Mouse (Mus musculus) limb, embryonic 14.5 days (tissue): ENCODE results near the gene Plagl2. TPM values are rescaled to one million over a fixed set of nuclear protein-coding genes. Genes with fewer than 3 reads are reported as not detected.

Source experiments
- ATAC-seq: fragments of 200-750 bp; cut with Nextera tagmentation; 2 replicates; pipeline ENCODE4 v1.8.0; 2017; ENCODE audit warnings: low read depth, moderate number of reproducible peaks, moderate TSS enrichment; ENCODE audit not compliant: low FRiP score
- DNase-seq: peaks from one replicate; pipeline ENCODE4 v3.0.0-alpha.2; 2015; ENCODE audit warnings: low spot score
- H3K27ac ChIP-seq: fragments of 300-500 bp; sonication (generic); replicated peaks from 2 replicates; pipeline ENCODE4 v1.5.1; 2014; ENCODE audit warnings: low read depth, mild to moderate bottlenecking, low read length, moderate library complexity, mixed read lengths
- H3K27me3 ChIP-seq: fragments of 300-500 bp; sonication (generic); 2 replicates; pipeline ENCODE4 v1.6.1; 2014; ENCODE audit warnings: low read length, mixed read lengths; ENCODE audit not compliant: control insufficient read depth, insufficient read depth
- H3K36me3 ChIP-seq: fragments of 300-500 bp; sonication (generic); 2 replicates; pipeline ENCODE4 v1.6.1; 2014; ENCODE audit warnings: mild to moderate bottlenecking, low read length, moderate library complexity, mixed read lengths; ENCODE audit not compliant: control insufficient read depth, insufficient read depth
- H3K4me1 ChIP-seq: fragments of 300-500 bp; sonication (generic); 2 replicates; pipeline ENCODE4 v1.6.1; 2014; ENCODE audit warnings: antibody characterized with exemption, low read length, mixed read lengths; ENCODE audit not compliant: control insufficient read depth, insufficient read depth
- H3K4me2 ChIP-seq: fragments of 300-500 bp; sonication (generic); replicated peaks from 2 replicates; pipeline ENCODE4 v1.6.1; 2014; ENCODE audit warnings: low read depth, mild to moderate bottlenecking, low read length, moderate library complexity; ENCODE audit not compliant: severe bottlenecking
- H3K4me3 ChIP-seq: fragments of 300-500 bp; sonication (generic); replicated peaks from 2 replicates; pipeline ENCODE4 v1.5.1; 2014; ENCODE audit warnings: low read length
- H3K9ac ChIP-seq: fragments of 300-500 bp; sonication (generic); 2 replicates; pipeline ENCODE4 v1.6.1; 2014; ENCODE audit warnings: mild to moderate bottlenecking, low read depth, low read length, moderate library complexity; ENCODE audit not compliant: severe bottlenecking
- H3K9me3 ChIP-seq: fragments of 300-500 bp; sonication (generic); 2 replicates; pipeline ENCODE4 v1.6.1; 2016; ENCODE audit warnings: low read length; ENCODE audit not compliant: control insufficient read depth
- POLR2A ChIP-seq: fragments of 200-500 bp; IDR thresholded peaks from 2 replicates; pipeline ENCODE4 v1.8.0; 2012; ENCODE audit warnings: inconsistent platforms, mild to moderate bottlenecking, moderate library complexity, borderline replicate concordance; ENCODE audit not compliant: insufficient read depth, insufficient read length; ENCODE audit errors: extremely low read depth
- WGBS: fragments of 180-500 bp; shearing (Covaris S2); extraction: QIAGEN DNeasy Blood & Tissue Kit; methylation state at CpG from one replicate; pipeline ENCODE4 v1.1.7; 2014; 5-methylcytosine and 5-hydroxymethylcytosine counted together
- polyA plus RNA-seq, 2 experiments: library from polyadenylated mRNA; depleted of rRNA in 1 of 2; stranded (reverse) in 1 of 2; unstranded in 1 of 2; fragments of >200 nt; fragmentation: Nextera tagmentation in 1 of 2; extraction: Ambion mirVana in 1 of 2; gene quantifications; 2 replicates each; pipeline versions ENCODE4 v1.2.1 to v1.2.3; 2012 to 2014

Gene Plagl2
- polyA plus RNA-seq, 2 experiments, result 17.8 to 20.2 TPM

GRCm38 (mm10) chr2:153215421-153215820, 25.8 kb downstream of the Plagl2 start:
- Histone ChIP-seq H3K27me3 (no peaks in the 10 kb centered on the region), H3K36me3 (peaks cover 2% of the 10 kb centered on the region; the same call in 1 of the 2 replicates), H3K9me3 (no peaks in the 10 kb centered on the region), H3K4me2 (no peak overlapping the region), H3K27ac (no peak overlapping the region), H3K4me3 (no peak overlapping the region), H3K4me1 (no peaks in the 10 kb centered on the region), H3K9ac (no peak overlapping the region)
- no peak for TF ChIP-seq POLR2A
- WGBS, result 78% methylated on average over 4 of the region's 4 CpGs
- DNase-seq, result no peak
- no peak for ATAC-seq

DNA sequence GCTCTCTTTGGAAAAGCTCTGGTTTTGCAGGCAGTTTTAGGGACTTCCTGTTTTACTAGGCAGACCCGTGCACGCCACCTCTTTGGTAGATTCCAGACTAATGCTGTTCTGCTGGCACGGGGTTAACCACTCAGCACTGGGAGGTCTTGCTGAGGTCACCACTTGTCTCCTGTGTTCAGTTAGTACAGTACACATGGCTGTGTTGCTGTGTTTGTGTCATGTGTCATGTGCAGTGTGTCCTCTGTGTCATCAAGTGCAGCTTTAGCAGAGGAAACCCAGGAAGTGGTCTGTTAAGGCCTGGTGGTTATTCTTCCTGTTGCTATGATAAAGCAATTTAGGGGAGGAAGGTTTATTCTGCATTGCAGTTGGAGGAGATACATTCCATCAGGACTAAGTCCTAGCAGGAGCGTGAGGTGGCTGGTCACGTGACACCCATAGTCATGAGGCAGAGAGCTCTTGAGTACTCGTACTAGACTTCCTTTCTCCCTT, 26.4 kb downstream of the Plagl2 start:
- Histone ChIP-seq H3K4me1 (no peaks in the 10 kb centered on the region), H3K27me3 (no peaks in the 10 kb centered on the region), H3K4me3 (no peak overlapping the region), H3K9me3 (no peaks in the 10 kb centered on the region), H3K4me2 (no peak overlapping the region), H3K9ac (no peak overlapping the region), H3K36me3 (peaks cover 7% of the 10 kb centered on the region), H3K27ac (no peak overlapping the region)
- ATAC-seq (no peak), DNase-seq (no peak)
- WGBS, result 60% methylated on average over 6 of the region's 6 CpGs
- no peak for TF ChIP-seq POLR2A

DNA sequence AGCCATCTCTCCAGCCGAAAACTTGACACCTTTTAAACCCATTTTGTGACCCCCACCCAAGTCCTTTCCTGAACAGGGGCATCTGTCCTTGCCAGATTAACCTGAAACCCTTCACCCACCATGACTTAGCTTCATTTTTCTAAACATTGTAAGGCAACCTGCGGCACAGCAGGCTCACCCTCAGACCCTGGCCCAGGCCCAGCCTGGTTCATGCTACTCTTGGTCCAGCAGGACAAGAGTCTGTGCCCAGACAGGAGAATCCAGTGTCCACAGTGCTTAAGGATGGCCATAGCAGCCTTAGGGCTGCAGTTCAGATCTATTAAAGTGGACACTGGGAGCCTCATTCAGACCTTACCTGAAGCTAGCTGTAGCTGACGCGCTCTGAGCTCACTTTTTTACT, 27.9 kb downstream of the Plagl2 start:
- Histone ChIP-seq H3K9me3 (no peaks in the 10 kb centered on the region), H3K36me3 (peaks cover 22% of the 10 kb centered on the region), H3K27me3 (no peaks in the 10 kb centered on the region), H3K4me1 (no peaks in the 10 kb centered on the region), H3K4me2 (no peak overlapping the region), H3K9ac (no peak overlapping the region), H3K4me3 (no peak overlapping the region), H3K27ac (no peak overlapping the region)
- 80% methylated on average over 4 of the region's 4 CpGs for WGBS
- DNase-seq (no peak), ATAC-seq (no peak)
- TF ChIP-seq POLR2A, result no peak

DNA sequence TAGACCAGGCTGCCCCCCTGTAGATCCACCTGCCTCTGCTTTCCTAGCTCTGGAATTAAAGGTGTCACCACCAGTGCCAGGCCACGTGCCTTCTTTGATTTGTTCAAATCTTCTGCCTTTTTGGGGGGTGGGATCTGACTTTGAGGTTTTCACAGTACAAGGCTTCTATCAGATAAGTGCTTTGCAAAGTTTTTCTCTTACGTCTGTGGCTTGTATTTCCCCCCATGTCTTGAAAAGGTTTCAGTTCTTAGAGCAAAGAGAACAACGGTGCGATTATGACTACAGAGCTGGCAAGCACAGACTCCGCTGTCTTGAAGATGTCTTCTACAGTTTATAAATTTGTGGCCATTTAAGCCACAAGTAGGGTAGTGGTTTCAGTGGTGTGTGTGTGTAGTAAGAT, 29.8 kb downstream of the Plagl2 start:
- H3K27me3 ChIP-seq, result no peaks in the 10 kb centered on the region
- no peak overlapping the region for H3K27ac ChIP-seq
- WGBS, result 96% methylated on average over 5 of the region's 5 CpGs
- H3K9me3 ChIP-seq, result no peaks in the 10 kb centered on the region
- H3K9ac ChIP-seq, result no peak overlapping the region
- DNase-seq (no peak), ATAC-seq (no peak)
- no peak overlapping the region for H3K4me2 ChIP-seq
- H3K36me3 ChIP-seq, result peaks cover 38% of the 10 kb centered on the region
- H3K4me3 ChIP-seq, result no peak overlapping the region
- no peak for TF ChIP-seq POLR2A
- H3K4me1 ChIP-seq, result no peaks in the 10 kb centered on the region

- H3K36me3 ChIP-seq, result peaks cover 60% of the 10 kb centered on the region
- no peak overlapping the region for H3K27ac ChIP-seq
- H3K4me3 ChIP-seq, result no peak overlapping the region
- H3K4me2 ChIP-seq, result no peak overlapping the region
- no peak overlapping the region for H3K9ac ChIP-seq
- no peak for TF ChIP-seq POLR2A
- ATAC-seq (no peak), DNase-seq (no peak)
- WGBS, result 87% methylated on average over 5 of the region's 5 CpGs
- H3K4me1 ChIP-seq, result no peaks in the 10 kb centered on the region
- no peaks in the 10 kb centered on the region for H3K9me3 ChIP-seq
- no peaks in the 10 kb centered on the region for H3K27me3 ChIP-seq
Measured at GRCm38 (mm10) chr2:153209286-153209685, 31.9 kb downstream of the Plagl2 start.

DNA sequence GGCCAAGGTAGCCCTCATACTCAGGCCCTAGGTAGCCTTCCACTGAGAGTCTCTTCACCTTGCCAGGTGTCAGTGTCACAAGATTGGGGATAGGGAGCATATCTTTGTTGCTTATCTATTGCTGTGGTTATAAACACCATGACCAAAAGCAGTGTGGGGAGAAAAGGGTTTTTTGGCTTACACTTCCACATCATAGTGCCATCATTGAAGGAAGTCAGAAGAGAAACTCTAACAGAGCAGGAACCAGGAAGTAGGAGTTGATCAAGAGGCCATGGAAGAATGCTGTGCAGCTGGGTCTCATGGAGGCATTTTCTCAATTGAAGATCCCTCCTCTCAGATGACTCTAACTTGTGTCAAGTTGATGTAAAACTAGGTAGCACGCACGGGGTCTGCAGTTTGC, 33.1 kb downstream of the Plagl2 start:
- Histone ChIP-seq H3K27ac (no peak overlapping the region), H3K9me3 (no peaks in the 10 kb centered on the region), H3K4me3 (no peak overlapping the region), H3K4me2 (no peak overlapping the region), H3K9ac (no peak overlapping the region), H3K36me3 (peaks cover 69% of the 10 kb centered on the region), H3K4me1 (no peaks in the 10 kb centered on the region), H3K27me3 (no peaks in the 10 kb centered on the region)
- TF ChIP-seq POLR2A, result no peak
- DNase-seq, result no peak
- WGBS, result 96% methylated on average over 2 of the region's 2 CpGs
- no peak for ATAC-seq
